Mouse (Mus musculus) v-Abl transformed pro-B cells (cell line): Measurements from ENCODE around the gene Dnajb2.

Experiments
- in situ Hi-C, 2 experiments: fragments of 400-800 bp; cut with MboI; formaldehyde crosslinking; loops; one replicate each; pipeline ENCODE4 v1.15.1; 2025; ENCODE audit not compliant: unreplicated experiment in 2 of 2

Gene Dnajb2

DNA sequence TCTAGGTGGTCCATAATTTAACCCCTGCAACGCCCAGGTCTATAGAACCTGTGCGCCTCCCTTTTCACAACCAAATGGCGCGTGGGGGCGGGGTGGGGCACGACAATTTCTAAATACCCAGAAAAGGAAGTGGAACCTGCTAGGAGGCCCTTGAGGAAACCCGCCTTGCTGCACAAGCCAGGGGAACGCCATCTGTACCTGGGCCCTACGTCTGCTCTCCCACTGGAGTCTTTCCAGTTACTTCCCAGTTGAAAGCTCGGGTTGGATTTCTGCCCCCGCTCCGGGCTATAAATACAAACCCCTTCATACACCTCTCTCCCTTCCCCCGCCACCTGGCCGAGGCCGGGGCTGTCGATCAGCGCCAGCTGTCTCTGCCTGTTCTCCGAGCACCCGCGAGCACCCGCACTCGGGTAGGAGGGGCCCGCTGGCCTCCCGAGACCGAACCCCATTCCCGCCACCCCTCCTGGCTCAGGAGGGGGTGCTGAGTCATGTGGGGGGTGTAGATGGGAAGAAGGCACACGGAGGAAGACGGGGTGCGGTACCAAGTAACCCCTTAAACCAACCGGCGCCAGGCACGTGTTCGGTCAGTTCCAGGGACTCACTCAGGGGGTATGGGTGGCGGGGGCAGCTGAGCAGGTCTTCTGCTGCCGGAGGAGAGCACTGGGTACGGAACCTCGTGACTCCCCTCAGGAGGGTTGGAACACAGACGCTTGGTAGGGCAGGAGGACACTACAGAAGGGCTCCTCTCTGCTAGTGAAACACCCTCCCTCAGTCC, 17.8 kb upstream of the Dnajb2 start:
- in situ Hi-C loops, result no loop called here

DNA sequence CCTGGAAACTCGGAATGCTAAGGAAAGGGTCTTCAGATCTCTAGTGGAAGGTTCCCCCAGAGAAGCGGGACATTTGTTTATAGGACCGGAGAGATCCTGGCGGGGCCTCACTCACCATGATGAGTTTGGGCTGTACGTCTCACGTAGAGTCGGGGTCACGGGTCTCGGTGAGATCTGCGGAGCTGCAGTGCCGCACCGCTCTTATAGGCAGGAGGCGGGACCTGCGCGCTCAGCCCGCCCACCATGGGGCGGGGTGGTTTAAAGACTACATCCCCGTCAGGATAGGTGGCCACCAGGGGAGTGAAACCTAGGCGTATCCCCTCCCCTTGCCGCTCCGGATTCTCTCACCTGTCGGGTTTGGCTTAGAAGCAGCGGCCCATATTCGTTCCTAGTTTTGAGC, 17.1 kb upstream of the Dnajb2 start:
- in situ Hi-C loops, result no loop called here

DNA sequence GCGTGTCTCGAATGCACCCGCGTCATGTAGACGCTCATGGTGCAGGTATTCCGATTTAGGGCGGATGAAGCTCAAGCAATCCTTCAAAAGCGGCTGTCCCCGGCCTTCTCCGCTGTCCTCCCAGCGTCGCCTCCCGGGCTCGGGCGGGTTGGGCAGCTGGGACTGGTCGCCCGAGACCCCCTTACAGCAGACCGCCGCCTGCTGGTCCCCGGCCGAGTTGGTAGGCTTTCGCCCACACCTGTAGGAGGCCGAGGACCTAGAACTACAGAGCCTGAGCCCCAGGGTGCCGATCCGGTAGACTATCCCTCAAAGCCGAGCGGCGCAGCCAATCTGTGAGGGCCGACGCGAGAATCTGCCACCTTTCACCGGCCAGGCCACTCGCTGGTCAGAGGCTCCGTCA, 16.7 kb upstream of the Dnajb2 start, which contains the start of gene Tuba4a:
Tuba4a (minus strand) TSS at position 335 of the 400 bp plus-strand sequence.
- in situ Hi-C loops, result no loop called here

DNA sequence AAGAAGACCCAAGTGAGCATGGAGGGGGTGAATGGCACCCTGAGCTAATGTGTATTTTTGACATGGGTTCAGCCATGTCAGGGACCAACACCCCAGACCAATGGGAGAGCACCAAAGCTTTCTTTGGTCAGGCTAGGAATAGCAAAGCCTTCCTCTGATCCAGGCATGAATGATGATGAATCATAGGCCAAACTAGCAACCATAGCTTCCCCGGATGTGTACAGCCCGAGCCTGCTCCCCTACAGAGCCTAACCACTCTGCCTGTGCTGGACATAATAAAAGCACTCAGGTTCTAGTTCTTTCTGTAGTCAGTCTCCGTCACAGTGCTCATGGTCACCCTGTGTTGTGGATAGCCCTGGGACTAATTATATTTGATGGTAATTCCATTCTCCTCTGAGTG, 14.7 kb upstream of the Dnajb2 start:
- in situ Hi-C loops, result no loop called here

DNA sequence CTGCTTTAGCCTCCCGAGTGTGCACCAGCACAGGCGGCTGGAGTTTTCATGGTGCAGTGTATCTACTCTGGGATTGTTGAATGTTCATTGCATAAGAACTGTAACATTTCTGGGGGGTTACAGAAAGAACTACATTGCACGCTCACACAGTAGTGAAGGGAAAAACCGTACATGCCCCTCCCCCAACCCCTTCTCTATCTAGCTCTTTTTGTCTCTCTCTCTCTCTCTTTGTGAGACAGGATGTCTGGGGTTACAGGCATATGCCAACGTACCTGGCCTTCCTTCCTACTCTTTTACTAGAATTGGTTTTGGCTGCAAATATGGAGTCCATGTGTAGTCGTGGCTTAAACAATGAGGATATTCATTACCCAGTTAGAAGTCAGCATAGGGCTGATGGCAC, 13.3 kb upstream of the Dnajb2 start:
- in situ Hi-C loops, result no loop called here

DNA sequence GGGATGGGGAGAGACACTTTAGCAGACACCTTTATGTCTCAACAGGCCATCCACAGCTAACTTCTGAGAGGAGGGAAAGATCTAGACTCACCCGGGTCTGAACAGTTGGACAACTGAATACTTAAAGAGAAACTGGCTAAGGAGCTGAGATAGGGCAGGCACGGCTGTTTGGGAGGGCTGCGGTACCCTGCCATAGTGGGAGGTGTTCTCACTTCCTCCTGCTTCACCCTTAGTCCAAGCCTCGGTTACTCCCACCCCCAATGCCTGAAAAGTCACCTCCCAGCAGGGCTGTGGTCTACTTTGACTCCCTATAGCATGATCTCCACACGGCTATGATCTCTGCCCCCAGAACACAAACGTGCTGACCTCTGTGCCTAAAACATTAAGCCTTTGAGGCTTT, 12.7 kb upstream of the Dnajb2 start:
- in situ Hi-C loops, result no loop called here

DNA sequence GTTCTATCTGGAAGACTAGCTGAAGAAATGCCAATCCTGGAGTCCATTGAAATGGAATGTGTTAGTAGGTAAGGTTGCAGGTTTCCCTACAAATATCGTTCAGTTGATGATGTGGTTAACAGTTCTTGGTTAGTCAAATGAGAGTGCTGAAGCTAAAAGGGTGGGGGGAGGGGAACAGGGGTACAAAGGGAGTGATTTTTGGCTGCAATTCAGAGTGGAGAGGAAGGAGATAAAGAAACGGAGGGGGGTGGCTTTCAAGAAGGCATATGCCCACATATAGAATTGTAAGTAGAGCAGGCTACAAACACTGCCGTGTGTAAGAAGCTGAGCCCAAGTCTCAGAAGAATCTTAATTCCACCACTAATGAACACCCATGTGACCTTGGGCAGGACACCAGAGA, 10.7 kb upstream of the Dnajb2 start:
- in situ Hi-C loops, result loop anchor here in 1 of 2 experiments (25.0 kb wide), 1 partner anchor 438 kb away; the partner anchor contains the start of gene Wnt10a

DNA sequence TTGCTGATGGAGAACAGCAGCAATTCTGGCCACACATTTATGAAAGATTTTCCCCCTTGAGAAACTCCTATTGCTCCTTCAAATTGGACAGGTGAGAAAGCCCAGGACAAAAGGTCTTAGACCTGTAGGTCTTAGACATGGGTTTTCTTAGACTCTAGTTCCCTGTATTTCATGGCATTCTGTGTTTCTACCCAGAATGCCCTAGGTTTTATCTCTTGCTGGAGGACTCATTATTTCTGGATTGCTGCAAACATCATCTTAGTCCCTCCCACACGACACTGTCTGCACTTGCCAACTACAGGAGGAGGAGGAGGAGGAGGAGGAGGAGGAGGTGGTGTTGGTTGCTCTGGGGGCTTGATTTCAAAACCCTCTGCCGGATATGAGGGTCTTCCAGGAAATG, 10.1 kb upstream of the Dnajb2 start:
- in situ Hi-C loops, result loop anchor here in 1 of 2 experiments (25.0 kb wide), 1 partner anchor 439 kb away; the partner anchor contains the start of gene Wnt10a

DNA sequence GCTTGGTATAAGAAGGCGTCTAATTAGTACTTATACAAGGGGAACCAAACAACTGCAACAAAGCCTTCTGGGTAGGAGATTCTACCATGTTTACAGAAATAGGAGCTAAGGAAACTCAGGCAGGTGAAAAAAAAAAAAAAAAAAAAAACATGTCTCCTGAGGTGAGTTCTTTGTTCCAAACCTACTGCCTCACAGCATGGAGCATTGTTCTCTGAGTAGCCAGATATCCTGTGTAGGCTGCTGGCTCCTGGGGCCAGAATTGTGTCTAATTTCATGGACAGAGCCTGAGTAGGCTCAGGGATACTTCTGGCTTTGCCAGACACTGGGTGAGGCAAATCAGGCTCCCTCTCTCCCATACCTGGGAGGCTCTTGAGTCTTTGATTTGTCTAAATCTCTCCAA, 8.6 kb upstream of the Dnajb2 start:
- in situ Hi-C loops, result loop anchor here in 1 of 2 experiments (25.0 kb wide), 1 partner anchor 440 kb away; the partner anchor contains the start of gene Wnt10a

DNA sequence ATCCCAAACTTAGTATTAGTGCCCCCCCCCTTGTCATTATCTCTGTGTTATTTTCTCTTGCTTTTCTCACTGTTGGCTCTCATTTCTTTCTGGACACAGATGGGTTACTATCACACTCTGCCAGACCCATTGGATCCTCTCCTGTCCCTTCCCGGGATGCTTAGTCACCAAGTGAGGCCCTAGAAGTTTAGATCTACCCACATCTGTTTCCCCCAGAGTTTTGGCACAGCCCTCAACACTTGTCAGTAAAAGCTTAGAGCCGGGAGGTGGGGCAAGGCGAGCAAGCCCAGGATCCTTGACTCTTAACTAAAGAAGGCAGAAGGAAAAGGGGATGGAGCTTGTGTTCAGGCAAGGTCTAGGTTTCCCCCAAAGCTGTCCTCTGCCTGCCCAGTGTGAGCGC, 7.0 kb upstream of the Dnajb2 start:
- in situ Hi-C loops, result loop anchor here in 1 of 2 experiments (25.0 kb wide), 1 partner anchor 442 kb away; the partner anchor contains the start of gene Wnt10a

DNA sequence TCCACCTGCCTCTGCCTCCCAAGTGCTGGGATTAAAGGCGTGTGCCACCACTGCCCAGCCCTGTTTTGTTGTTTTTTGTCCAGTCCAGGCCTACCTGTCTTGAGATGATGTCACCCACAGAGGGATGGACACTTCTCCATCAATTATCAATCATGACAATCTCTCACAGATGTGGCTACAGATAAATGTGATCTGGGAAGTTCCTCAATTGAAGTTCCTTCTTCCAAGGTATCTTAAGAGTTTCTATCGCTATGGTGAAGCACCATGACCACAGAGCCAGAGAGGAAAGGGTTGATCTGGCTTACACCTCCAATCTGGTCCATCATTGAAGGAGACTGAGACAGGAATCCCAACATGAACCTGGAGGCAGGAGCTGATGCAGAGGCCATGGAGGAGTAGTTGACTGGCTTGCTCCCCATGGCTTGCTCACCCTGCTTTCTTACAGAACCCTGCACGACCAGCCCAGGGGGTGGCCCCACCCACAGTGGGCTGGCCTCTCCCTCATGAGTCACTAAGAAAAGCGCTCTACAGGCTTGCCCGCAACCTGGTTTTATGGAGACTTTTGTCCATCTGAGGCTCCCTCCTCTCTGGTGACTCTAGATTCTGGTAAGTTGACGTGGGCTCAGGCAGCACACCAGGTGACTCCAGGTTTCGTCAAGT, 5.7 kb upstream of the Dnajb2 start:
- in situ Hi-C loops, result loop anchor here in 1 of 2 experiments (25.0 kb wide), 1 partner anchor 443 kb away; the partner anchor contains the start of gene Wnt10a

DNA sequence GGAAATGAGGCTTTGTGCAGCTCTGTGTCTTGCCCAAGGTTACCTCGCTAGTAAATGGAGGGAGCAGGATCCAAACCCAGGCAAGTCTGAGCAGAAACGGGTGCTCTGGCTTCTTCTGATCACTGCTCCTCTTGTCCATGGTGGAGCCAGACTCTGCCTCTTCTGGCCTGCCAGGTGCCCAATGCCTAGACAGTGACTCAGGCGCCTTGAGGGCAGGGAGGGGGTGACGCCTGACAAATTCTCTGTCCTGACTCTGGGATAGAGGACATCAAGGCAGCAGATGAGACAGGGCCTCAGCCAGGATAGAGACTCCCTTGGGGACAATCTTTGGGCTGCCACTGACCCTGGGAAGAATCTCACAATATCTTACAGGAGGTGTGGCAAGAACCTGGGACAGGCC, 5.0 kb upstream of the Dnajb2 start:
- in situ Hi-C loops, result loop anchor here in 1 of 2 experiments (25.0 kb wide), 1 partner anchor 444 kb away; the partner anchor contains the start of gene Wnt10a

DNA sequence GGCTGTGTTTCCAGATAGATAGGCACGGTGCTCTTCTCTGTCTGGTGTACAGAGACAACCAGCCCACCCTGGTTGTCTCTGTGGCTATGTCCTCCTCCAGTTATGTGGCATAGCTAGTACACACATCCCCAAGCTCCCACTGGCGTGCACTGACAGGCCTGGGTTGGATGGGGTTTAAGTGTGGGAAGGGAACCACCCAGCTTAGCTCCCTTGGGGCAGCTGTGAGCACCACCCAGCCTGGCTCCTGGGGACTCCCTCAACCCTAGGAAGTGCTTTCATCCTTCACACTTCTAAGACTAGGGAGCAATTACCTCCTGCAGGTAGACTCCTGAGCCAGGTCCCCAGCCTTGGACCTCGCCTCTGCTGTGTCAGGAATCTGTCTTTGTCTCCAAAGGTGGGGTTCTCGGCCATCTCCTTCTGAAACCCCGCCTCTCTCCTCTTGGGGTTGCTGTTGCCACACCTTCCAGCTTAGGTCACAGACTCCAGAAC, 4.5 kb upstream of the Dnajb2 start, which contains the start of gene A630095N17Rik:
A630095N17Rik (minus strand) TSS at position 439 of the 489 bp plus-strand sequence.
- in situ Hi-C loops, result loop anchor here in 1 of 2 experiments (25.0 kb wide), 1 partner anchor 444 kb away; the partner anchor contains the start of gene Wnt10a

DNA sequence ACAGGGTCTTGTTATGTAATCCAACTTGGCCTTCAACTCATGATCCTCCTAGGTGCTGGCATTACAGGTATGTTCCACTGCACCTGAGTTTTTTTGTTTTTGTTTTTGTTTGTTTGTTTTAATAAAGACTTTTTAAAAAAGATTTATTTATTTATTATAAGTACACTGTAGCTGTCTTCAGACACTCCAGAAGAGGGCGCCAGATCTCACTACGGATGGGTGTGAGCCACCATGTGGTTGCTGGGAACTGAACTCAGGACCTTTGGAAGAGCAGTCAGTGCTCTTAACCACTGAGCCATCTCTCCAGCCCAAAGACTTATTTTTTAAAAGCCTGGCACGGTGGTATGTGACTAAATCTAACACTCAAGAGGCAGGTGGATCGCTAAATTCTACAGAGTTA, 3.7 kb upstream of the Dnajb2 start:
- in situ Hi-C loops, result loop anchor here in 1 of 2 experiments (25.0 kb wide), 1 partner anchor 445 kb away; the partner anchor contains the start of gene Wnt10a

DNA sequence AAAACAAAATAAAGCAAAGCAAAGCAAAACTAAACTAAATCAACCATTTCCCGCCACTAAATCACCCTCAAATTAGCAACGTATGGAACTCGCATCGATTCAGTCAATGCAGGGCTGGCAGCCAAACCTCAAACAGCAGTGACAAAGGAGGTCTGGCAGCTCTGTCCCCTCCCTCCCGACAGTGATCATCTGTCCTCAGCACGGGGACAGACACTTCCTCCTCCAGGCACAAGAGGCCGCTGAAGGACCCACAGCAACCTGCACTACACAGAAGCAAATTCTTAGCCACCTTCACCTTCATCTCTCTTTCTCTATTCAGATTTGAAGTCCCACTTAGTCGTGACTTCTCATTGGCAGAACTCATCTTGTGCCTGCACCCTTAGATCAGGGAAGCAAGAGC, 1.6 kb upstream of the Dnajb2 start:
- in situ Hi-C loops, result loop anchor here in 1 of 2 experiments (25.0 kb wide), 1 partner anchor 447 kb away; the partner anchor contains the start of gene Wnt10a

DNA sequence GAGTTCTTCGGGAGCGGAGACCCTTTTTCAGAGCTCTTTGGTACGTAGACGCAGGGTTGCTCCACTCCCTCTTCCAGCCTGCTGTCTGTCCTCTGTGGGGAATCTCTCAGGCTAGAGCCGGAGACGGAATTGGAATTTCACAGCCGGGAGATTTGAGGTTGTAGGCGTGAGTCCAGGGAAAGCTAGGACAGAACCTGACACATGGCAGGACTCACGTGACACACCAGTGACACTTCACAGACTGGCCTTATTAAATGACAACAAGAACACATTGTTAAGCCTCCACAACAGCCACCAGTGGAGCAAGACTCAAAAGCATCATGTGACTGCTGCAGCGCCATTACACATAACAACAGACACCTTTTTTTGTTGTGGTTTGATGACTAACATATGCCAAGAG, 3.4 kb downstream of the Dnajb2 start:
- in situ Hi-C loops, result loop anchor here in 1 of 2 experiments (25.0 kb wide), 1 partner anchor 452 kb away; the partner anchor contains the start of gene Wnt10a

DNA sequence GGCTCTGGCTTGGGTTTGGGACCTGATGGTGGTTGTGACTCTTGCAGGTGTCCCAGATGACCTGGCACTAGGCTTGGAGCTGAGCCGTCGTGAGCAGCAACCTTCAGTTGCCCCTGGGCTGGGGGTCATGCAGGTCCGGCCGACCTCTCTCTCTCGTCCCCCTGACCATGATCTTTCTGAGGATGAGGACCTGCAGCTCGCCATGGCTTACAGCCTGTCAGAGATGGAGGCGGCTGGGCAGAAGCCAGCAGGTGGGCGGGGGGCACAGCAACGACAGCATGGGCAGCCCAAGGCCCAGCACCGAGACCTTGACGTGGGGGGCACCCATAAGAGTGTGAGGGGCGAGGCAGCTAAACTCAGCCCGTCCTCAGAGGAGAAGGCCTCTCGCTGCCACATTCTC, 7.2 kb downstream of the Dnajb2 start:
- in situ Hi-C loops, result loop anchor here in 1 of 2 experiments (25.0 kb wide), 1 partner anchor 456 kb away; the partner anchor contains the start of gene Wnt10a

DNA sequence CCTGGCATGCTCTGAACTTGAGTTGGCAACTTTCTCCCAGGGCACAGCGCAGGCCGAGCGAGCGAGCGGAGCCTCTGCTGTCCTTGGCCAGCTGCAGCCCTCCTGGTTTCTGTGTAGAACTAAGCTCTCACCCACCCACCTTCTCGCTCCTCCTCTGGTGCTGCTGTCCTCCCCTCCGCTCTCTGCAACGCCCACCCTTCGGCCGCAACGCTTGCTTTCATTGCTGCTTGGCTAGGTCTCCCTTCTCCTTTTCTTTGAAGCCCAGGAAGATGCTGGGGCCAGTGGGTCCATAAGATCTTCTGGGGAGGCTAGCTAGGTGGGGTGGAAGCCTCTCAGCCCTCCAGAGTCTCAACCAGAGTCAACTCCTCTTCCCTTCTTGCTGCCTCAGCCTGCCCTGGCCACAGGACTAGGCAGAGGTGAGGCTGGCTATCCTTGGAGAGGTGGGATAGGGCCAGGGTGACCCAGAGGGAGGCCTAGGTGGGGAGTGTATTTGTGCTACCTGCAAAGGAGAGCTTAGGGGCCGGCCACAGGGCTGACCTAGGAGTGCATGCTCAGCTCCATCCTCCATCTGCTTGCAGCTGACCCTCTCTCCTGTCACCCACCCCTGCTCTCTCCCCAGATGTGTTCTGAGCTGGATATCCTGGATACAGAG, 8.1 kb downstream of the Dnajb2 start:
- in situ Hi-C loops, result loop anchor here in 1 of 2 experiments (25.0 kb wide), 1 partner anchor 457 kb away; the partner anchor contains the start of gene Wnt10a

DNA sequence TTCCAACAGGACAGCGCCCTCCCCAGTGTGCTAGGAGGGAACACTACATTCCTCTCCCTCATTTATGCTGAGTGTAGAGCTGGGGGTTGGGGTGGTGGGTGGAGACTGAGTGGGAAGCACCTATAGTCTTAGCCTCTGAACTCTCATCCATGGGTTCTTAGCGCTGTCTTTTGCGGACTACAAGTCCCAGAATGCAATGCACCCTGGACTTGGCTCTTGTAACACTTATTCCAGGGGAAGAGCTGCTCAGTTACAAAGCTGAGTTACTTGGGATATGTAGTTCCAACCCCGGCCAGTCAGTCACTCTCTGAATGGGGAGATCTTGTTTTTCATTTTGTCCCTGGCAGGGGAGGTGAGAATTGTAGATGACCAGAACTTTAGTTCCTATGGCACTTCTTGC, 8.6 kb downstream of the Dnajb2 start:
- in situ Hi-C loops, result loop anchor here in 1 of 2 experiments (25.0 kb wide), 1 partner anchor 458 kb away; the partner anchor contains the start of gene Wnt10a
